8 mouse cellular contexts compared by ENCODE assay signal in the genomic region with DNA sequence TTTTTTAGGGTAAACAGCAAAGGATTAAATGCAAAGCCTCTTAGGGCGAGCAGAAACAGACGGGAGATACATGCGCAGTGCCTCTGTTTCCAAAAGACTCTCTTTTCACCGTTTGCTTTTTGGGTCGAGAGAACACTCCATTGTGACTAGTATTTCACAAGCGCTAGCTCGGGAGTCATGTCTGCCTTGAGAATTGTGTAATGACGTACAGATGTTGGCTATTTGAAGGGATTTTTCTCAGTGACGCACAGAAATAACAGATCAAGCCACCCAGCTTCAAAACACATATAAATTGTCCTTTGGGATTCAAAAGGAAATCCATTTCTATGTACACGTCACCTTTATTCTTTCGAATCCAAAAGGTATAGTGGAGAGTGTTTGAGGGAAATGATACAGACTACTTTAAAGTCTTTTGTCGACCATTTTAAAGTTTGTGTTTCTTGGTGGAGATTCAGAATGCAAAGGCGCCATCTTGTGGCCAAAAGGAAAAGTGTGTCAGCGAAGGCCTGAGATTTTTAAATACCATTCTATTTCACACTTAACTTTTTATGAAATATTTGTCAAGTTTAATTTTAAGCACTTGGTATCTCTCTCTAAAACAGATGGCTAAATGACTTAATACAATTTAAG.
DNase-seq lines count a peak whose midpoint lies in the region; ATAC-seq lines count a peak whose summit lies in the region.

No protein-coding gene starts in this region.

- H3K27me3 ChIP-seq in embryonic facial prominence, embryonic 12.5 days = no peaks in the 10 kb centered on the region
- no peaks in the 10 kb centered on the region for H3K27me3 ChIP-seq in kidney, embryonic 15.5 days
- H3K27me3 ChIP-seq in stomach, embryonic 14.5 days (ENCODE audit: control insufficient read depth, insufficient read depth, low read length) = no peaks in the 10 kb centered on the region

- no peak overlapping the region for H3K9ac ChIP-seq in embryonic facial prominence, embryonic 12.5 days
- no peak overlapping the region for H3K9ac ChIP-seq in kidney, embryonic 15.5 days
- H3K9ac ChIP-seq in stomach, embryonic 14.5 days (replicated peaks; ENCODE audit: low read depth, low read length) = no peak overlapping the region

- ATAC-seq in embryonic facial prominence, embryonic 12.5 days (ENCODE audit: insufficient number of reproducible peaks, insufficient read depth, low FRiP score, low TSS enrichment) = no peak
- no peak for ATAC-seq in kidney, embryonic 15.5 days (replicated peaks; ENCODE audit: low FRiP score)
- ATAC-seq in stomach, embryonic 14.5 days (ENCODE audit: insufficient number of reproducible peaks, insufficient read depth, low FRiP score, low read depth) = no peak

- peak; percentile 71 for DNase-seq in cerebellum, adult 9-10 months
- DNase-seq in cerebellum, adult 11-12 months = no peak
- peak; percentile 8 to 13 for DNase-seq in urinary bladder, postnatal 36 days (ENCODE audit: low spot score in 2 of 2)
- no peak for DNase-seq in urinary bladder, postnatal 4 days (ENCODE audit: low spot score in 2 of 2)
- DNase-seq in lung, postnatal 10 days = peak; percentile 31

- H3K4me1 ChIP-seq in embryonic facial prominence, embryonic 12.5 days = no peaks in the 10 kb centered on the region
- H3K4me1 ChIP-seq in kidney, embryonic 15.5 days = no peaks in the 10 kb centered on the region
- H3K4me1 ChIP-seq in stomach, embryonic 14.5 days (ENCODE audit: control insufficient read depth, insufficient read depth, low read length) = no peaks in the 10 kb centered on the region

- peak overlapping the region; percentile 77 for H3K27ac ChIP-seq in embryonic facial prominence, embryonic 12.5 days
- H3K27ac ChIP-seq in kidney, embryonic 15.5 days = no peak overlapping the region
- H3K27ac ChIP-seq in stomach, embryonic 14.5 days (ENCODE audit: low read length) = no peak overlapping the region

- H3K9me3 ChIP-seq in embryonic facial prominence, embryonic 12.5 days = no peaks in the 10 kb centered on the region
- no peaks in the 10 kb centered on the region for H3K9me3 ChIP-seq in kidney, embryonic 15.5 days (replicated peaks)
- H3K9me3 ChIP-seq in stomach, embryonic 14.5 days (ENCODE audit: control insufficient read depth, low read depth, low read length) = no peaks in the 10 kb centered on the region

- H3K4me3 ChIP-seq in embryonic facial prominence, embryonic 12.5 days = peak overlapping the region; percentile 22
- H3K4me3 ChIP-seq in kidney, embryonic 15.5 days (replicated peaks) = no peak overlapping the region
- no peak overlapping the region for H3K4me3 ChIP-seq in stomach, embryonic 14.5 days (ENCODE audit: low read depth, low read length)

- H3K4me2 ChIP-seq in embryonic facial prominence, embryonic 12.5 days (replicated peaks) = peak overlapping the region; percentile 38
- H3K4me2 ChIP-seq in kidney, embryonic 15.5 days = peak overlapping the region; percentile 20; the same call in 1 of the 2 replicates
- peak overlapping the region; percentile 15; the same call in 1 of the 2 replicates for H3K4me2 ChIP-seq in stomach, embryonic 14.5 days (replicated peaks; ENCODE audit: low read depth, low read length)

- 20% methylated on average over 14 of the region's 14 CpGs for WGBS in embryonic facial prominence, embryonic 12.5 days
- WGBS in kidney, embryonic 15.5 days = 48% methylated on average over 14 of the region's 14 CpGs
- 41% methylated on average over 14 of the region's 14 CpGs for WGBS in stomach, embryonic 14.5 days

- no peaks in the 10 kb centered on the region for H3K36me3 ChIP-seq in embryonic facial prominence, embryonic 12.5 days
- no peaks in the 10 kb centered on the region for H3K36me3 ChIP-seq in kidney, embryonic 15.5 days
- no peaks in the 10 kb centered on the region for H3K36me3 ChIP-seq in stomach, embryonic 14.5 days (ENCODE audit: control insufficient read depth, insufficient read depth, low read length)

Comparison
In these comparisons a context has a peak if more than half of its experiments do, and no peak if none do; other contexts are left out.
1. DNase-seq: peak in cerebellum, adult 9-10 months (single experiment), urinary bladder, postnatal 36 days (2 of 2) and lung, postnatal 10 days (single experiment); none in cerebellum, adult 11-12 months (single experiment) and urinary bladder, postnatal 4 days (0 of 2).
2. Peak in every context shown above with its lines, with median percentiles within 50 percentile points of each other: H3K4me2 ChIP-seq.